Mouse (Mus musculus) liver, adult 2 months (tissue): ENCODE data around the gene Nrip2.

Experiments used
- CTCF ChIP-seq: fragments of 200-500 bp; IDR thresholded peaks from 2 replicates; pipeline ENCODE4 v1.5.1; 2011; ENCODE audit warnings: low read depth, low read length, control low read depth
- POLR2A ChIP-seq: fragments of 200-500 bp; IDR thresholded peaks from 2 replicates; pipeline ENCODE4 v1.6.1; 2011; ENCODE audit warnings: low read length, control low read depth; ENCODE audit not compliant: insufficient read depth; ENCODE audit errors: extremely low read depth

GRCm38 (mm10) chr6:128385026-128385425 lies 14.1 kb upstream of the Nrip2 start:
- TF ChIP-seq CTCF (no peak), POLR2A (no peak)
